Mouse (Mus musculus) embryonic fibroblast, embryonic 13.5 days (primary cell): Measurements from ENCODE around the gene Drc3. TPM values are rescaled to one million over a fixed set of nuclear protein-coding genes. Genes with fewer than 3 reads are reported as not detected.

Experiments used
- H3K27ac ChIP-seq: 2 replicates; pipeline ENCODE4 v1.5.1; 2012; ENCODE audit warnings: low read length, control low read depth, inconsistent platforms; ENCODE audit not compliant: insufficient read depth
- H3K4me1 ChIP-seq: 2 replicates; pipeline ENCODE4 v1.6.1; 2011; ENCODE audit warnings: low read length; ENCODE audit not compliant: control insufficient read depth, insufficient read depth
- H3K4me3 ChIP-seq: 2 replicates; pipeline ENCODE4 v1.5.1; 2011; ENCODE audit warnings: mild to moderate bottlenecking, control low read depth, low read length; ENCODE audit not compliant: insufficient read depth
- CTCF ChIP-seq: IDR thresholded peaks from 2 replicates; pipeline ENCODE4 v1.5.1; 2011; ENCODE audit warnings: mild to moderate bottlenecking, control low read depth, low read length, moderate library complexity, borderline replicate concordance; ENCODE audit not compliant: insufficient read depth
- POLR2A ChIP-seq: IDR thresholded peaks from 2 replicates; pipeline ENCODE4 v1.6.1; 2011; ENCODE audit warnings: low read depth, mild to moderate bottlenecking, control low read depth, low read length, moderate library complexity
- polyA plus RNA-seq: library from polyadenylated mRNA; stranded (reverse); fragments of >200 nt; gene quantifications from 2 replicates; pipeline ENCODE4 v1.2.4, GENCODE M21; 2011; ENCODE audit warnings: low read depth; ENCODE audit not compliant: missing spikeins, insufficient read length

Gene Drc3
- polyA plus RNA-seq, 1 experiment = 0.53 TPM

DNA sequence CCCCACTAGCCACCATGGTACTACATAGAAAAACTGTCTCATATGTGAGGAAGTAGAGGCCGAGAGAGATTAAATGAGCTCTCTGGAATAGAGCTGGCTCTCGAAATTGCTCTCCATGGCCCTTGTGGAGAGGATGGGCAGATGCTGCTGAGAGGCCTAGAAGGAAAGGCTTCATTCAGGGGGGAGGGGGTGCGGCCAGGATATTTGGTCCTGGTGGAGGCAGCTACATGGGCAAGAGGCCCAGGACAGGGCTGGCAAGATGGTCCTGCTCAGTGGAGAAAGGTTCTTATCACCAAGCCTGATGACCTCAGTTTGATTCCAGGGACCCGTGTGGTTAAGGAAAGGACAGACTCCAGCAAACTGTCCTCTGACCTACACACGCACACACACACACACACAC lies 32.8 kb downstream of the Drc3 start:
- Histone ChIP-seq H3K4me3 (no peak overlapping the region), H3K27ac (no peak overlapping the region), H3K4me1 (no peaks in the 10 kb centered on the region)
- no peak for TF ChIP-seq CTCF
- TF ChIP-seq POLR2A = no peak

DNA sequence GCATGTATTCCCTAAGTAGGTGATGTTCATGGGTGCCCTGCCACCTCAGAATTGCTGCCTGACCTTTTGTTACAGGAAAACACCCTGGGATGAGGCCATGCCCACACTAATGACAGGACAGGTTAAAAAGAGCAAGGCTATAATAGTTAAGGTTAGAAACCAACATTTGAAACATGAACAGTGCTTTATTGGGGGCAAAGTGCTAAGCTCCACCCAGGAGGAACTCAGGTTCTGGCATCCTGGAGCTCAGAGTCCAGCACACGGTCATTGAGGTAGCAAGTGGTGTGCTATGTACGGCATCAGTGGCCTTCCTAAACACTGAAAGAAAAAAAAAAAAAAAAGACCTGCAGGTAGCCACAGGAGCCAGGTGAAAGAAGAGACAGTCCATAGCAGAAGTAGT lies 34.8 kb downstream of the Drc3 start:
- TF ChIP-seq CTCF (no peak), POLR2A (no peak)
- Histone ChIP-seq H3K4me1 (no peaks in the 10 kb centered on the region), H3K4me3 (no peak overlapping the region), H3K27ac (no peak overlapping the region)

DNA sequence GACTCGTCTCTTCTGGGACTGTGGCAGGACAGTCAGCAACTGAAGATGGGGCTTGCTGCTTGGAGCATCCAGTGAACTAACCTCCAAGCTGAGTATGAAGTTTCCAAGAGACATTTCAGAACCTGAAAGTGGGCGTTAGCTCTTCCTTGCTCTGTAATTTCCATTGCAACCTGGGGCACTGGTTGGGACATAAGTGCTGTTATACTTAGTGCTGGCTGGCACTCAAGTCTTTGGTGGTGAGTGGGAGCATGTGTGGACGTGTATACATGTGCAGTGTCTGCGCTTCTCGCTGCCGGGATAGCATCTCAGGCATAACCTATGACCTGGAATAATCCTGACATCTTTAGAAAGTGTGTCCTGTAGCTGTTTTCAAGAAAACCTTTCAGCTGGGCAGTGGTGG lies 38.2 kb downstream of the Drc3 start:
- no peak overlapping the region for H3K4me3 ChIP-seq
- TF ChIP-seq CTCF = no peak
- TF ChIP-seq POLR2A = no peak
- no peaks in the 10 kb centered on the region for H3K4me1 ChIP-seq
- H3K27ac ChIP-seq = no peak overlapping the region

DNA sequence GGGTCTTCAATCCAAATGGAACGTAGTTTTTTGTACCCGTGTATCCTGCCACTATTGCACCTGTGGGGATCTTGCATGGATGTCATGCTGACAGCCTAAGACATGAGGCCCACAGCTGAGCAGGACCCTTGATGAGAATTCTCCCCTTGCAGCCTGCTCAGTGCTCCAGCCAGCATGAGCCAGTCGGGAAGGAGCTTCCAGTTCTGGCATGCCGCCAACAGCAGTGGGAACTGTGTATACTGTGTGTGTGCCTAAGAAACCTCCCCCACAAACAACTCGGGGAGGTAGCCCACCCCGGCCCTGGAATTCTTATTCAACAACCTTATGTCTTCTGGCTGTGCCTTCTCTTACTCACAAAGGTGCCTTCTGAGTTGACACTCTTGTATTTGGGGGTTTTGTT lies 43.4 kb downstream of the Drc3 start:
- Histone ChIP-seq H3K4me1 (no peaks in the 10 kb centered on the region), H3K4me3 (no peak overlapping the region), H3K27ac (no peak overlapping the region)
- TF ChIP-seq CTCF (no peak), POLR2A (no peak)

DNA sequence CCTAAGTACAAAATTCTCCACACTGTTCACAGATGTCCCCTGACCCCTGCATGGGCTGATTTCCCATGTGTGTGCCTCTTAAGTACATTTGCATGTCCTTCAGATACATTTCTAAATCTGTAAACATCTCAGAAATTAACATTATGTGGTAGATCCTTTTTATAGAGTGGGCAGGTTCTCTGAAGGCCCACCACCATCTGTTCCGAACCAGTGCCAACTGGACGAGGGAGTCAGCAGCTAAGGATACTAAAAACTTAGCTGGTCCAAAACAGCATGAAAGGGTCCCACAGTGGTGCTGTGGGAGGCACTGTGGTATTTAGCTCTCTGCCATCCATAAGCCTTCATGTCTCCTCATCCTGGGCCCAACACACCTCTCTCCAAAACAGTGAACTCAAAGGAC lies 44.0 kb downstream of the Drc3 start:
- Histone ChIP-seq H3K27ac (no peak overlapping the region), H3K4me1 (no peaks in the 10 kb centered on the region), H3K4me3 (no peak overlapping the region)
- TF ChIP-seq CTCF (no peak), POLR2A (no peak)

DNA sequence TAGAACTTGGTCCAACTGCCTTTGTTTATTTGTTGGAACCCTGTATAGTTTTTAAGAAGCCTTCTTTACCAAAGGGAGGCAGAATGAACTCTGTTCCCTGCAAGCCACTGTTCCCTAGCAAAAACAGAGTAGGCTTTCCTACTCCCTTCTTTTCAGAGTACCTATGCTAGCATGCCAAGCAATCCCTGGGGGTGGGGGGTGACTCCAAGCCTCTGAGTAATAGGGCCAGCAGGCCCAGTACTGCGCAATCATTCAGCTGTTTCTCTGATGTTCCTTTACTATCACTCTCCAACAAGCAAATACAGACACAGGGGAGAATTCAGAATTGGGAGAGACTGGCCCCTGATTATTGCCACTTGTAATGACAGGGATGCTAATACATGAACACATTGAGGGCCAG lies 53.5 kb downstream of the Drc3 start:
- Histone ChIP-seq H3K4me3 (no peak overlapping the region), H3K27ac (no peak overlapping the region), H3K4me1 (no peaks in the 10 kb centered on the region)
- no peak for TF ChIP-seq POLR2A
- no peak for TF ChIP-seq CTCF

DNA sequence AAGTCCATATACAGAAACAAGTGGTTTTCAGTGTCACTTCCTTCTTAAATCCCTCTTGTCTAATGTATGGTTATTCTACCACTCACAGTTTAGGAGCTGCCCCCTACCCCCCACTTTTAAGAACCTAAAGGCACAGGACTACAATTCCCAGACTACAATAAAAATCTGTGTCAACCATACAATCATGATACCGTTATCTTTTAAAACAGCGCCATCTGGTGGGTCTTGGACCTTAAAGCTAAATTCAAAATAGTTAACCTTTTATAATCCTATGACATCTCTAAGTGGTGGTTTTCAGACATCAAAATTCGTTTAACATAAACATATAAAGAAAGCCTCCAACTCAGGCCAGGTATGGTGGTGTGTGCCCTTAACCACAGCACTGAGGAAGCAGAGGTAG lies 59.0 kb downstream of the Drc3 start:
- no peak for TF ChIP-seq CTCF
- no peak for TF ChIP-seq POLR2A

DNA sequence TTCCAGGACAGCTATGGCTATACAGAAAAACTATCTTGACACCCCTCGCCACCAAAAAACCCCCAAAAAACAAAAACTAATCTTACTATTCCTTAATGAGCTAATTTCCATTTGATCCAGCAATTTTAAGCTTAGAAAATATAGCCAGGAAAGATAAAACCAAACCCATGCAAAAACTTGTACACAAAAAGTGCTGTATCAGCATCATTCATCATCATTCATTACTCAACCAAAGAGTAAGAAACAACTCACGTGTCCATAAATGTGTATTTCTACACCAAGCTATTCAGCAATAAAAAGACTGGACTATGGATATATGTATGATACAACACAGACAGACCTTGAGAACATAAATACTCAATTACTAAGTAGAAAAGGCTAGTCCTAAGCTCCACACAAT lies 59.8 kb downstream of the Drc3 start:
- Histone ChIP-seq H3K4me3 (no peak overlapping the region), H3K27ac (no peak overlapping the region), H3K4me1 (peaks cover 3% of the 10 kb centered on the region; the same call in 1 of the 2 replicates)
- TF ChIP-seq POLR2A (no peak), CTCF (no peak)

More for the DNA sequence above, 59.0 kb downstream of the Drc3 start:
- no peak overlapping the region for H3K4me3 ChIP-seq
- peaks cover 3% of the 10 kb centered on the region; the same call in 1 of the 2 replicates for H3K4me1 ChIP-seq
- no peak overlapping the region for H3K27ac ChIP-seq

DNA sequence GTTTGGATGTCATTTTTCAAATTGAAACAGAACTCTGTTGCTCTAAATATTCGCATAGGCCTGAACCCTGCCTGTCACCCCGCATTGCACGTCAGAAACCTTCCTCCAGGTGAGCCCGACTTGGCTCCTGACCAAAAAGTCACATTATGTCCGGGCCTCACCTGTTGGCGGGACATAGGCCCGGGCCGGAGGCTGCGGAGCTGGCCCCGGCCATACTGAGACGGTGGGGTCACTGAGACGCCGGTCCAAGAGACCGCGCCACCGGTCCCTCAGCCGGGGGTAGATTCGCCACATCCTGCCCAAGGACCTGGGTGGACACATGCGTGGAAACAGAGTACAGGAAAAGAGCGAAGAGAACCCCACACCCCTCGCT lies 63.4 kb downstream of the Drc3 start:
- peaks cover 5% of the 10 kb centered on the region; the same call in 1 of the 2 replicates for H3K4me1 ChIP-seq
- peak overlapping the region; percentile 69 for H3K4me3 ChIP-seq
- TF ChIP-seq CTCF (no peak), POLR2A (no peak)
- no peak overlapping the region for H3K27ac ChIP-seq

DNA sequence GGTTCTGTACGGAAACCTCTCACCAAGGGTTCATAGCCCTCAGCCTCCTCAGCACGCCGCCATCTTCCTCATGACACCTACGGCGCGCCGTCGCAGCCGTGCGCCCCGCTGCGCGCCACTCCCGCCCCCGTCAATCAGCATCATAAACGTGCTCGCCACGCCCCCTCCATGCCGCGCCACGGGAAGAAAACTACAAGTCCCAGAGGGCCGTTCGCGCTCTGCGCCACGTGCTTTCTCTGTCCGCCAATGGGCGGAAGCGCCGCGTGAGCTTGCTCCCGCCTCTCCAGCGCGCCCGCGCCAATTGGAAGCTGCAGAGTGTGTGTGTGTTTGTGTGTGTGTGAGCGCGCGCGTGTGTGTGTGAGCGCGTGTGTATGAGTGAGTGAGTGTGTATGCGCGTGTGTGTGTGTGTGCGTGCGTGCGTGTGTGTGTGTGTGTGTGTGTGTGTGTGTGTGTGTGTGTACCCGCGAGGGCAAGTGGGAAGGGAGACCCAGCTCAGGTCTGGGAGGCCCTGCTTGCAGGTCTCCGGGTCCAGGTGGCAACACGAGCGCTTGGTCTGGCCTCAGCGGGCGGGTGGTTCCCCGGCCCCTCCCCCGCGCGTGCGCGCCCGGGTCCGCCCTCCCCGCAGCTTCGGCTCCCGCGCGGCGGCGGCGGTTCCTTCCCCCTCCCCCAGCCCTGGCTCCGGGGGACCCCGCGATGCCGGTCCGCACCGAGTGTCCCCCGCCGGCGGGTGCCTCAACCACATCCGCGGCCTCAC lies 64.0 kb downstream of the Drc3 start, which contains the start of gene Gid4:
Gid4 (plus strand) TSS at position 183 of the 754 bp plus-strand sequence.
- H3K27ac ChIP-seq = peak within 1 kb of the TSS; percentile 22
- H3K4me1 ChIP-seq = peaks cover 5% of the 10 kb centered on the region; the same call in 1 of the 2 replicates
- peak within 1 kb of the TSS; percentile 71 for H3K4me3 ChIP-seq
- TF ChIP-seq POLR2A (peak; percentile 61), CTCF (no peak)
